8 mouse cellular contexts compared by ENCODE assay signal in the genomic region with DNA sequence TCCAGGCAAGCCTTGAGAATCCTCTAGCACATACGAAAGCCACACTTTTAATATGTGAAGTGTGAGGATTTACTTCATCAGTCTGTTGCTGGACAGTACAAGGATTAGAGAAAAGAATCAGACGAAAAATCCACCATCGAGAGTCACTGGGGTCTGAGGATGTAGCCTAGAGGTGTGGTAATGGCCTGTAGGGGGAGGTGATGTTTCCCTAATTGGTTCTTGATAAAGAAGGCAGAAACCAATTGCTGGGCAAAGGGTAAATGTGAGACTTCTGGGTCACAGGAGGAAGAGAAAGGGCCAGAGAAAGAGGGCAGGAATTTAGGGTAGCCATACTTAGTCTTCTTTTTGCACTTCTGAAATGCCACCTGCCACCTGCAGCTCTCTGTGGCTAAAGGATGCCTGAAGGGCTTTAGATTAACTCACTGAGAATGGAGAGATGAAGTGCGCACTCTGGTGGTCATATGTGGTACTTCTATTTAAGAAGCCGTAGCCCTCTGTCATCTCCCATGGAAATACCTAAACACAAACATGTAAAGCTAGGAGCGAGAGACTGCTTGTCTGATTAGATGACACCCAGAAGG. TPM values are rescaled to one million over a fixed set of nuclear protein-coding genes. Genes with fewer than 3 reads are reported as not detected.
DNase-seq lines count a peak whose midpoint lies in the region; ATAC-seq and TF ChIP-seq lines count a peak whose summit lies in the region.

No protein-coding gene starts in this region.

- no peaks in the 10 kb centered on the region for H3K27me3 ChIP-seq in forebrain, embryonic 14.5 days (replicated peaks; ENCODE audit: control insufficient read depth, insufficient read depth, low read length)
- H3K27me3 ChIP-seq in forebrain, embryonic 13.5 days, result no peaks in the 10 kb centered on the region
- H3K27me3 ChIP-seq in small intestine, adult 2 months (ENCODE audit: control insufficient read depth, insufficient read depth, low read length), result no peaks in the 10 kb centered on the region

- no peak overlapping the region for H3K27ac ChIP-seq in forebrain, embryonic 14.5 days (ENCODE audit: low read depth, low read length)
- H3K27ac ChIP-seq in forebrain, embryonic 13.5 days, result no peak overlapping the region
- H3K27ac ChIP-seq in small intestine, adult 2 months (ENCODE audit: insufficient read depth, low read depth, low read length), result no peak overlapping the region

- no peak overlapping the region for H3K9ac ChIP-seq in forebrain, embryonic 14.5 days (ENCODE audit: low read length)
- H3K9ac ChIP-seq in forebrain, embryonic 13.5 days, result no peak overlapping the region

- no peaks in the 10 kb centered on the region for H3K4me1 ChIP-seq in forebrain, embryonic 14.5 days (ENCODE audit: control insufficient read depth, insufficient read depth, low read length)
- no peaks in the 10 kb centered on the region for H3K4me1 ChIP-seq in forebrain, embryonic 13.5 days
- H3K4me1 ChIP-seq in lung, adult 2 months (ENCODE audit: control insufficient read depth, insufficient read depth, low read length), result no peaks in the 10 kb centered on the region
- H3K4me1 ChIP-seq in small intestine, adult 2 months (ENCODE audit: control insufficient read depth, insufficient read depth, insufficient read length, low read length), result 0 out of 2 replicates have a peak, but pooled peaks cover 1% of the 10 kb centered on the region

- ATAC-seq in forebrain, embryonic 14.5 days, result no peak
- ATAC-seq in forebrain, embryonic 13.5 days, result no peak
- peak; percentile 72 for ATAC-seq in CD4-positive, CD25-positive, alpha-beta regulatory T cell, adult 4 months
- ATAC-seq in erythroid progenitor cell, adult 5-6 weeks (replicated peaks; ENCODE audit: low FRiP score, poor library complexity, severe bottlenecking), result peak; percentile 78

- no peaks in the 10 kb centered on the region for H3K36me3 ChIP-seq in forebrain, embryonic 14.5 days (ENCODE audit: control insufficient read depth, insufficient read depth, low read length)
- no peaks in the 10 kb centered on the region for H3K36me3 ChIP-seq in forebrain, embryonic 13.5 days (ENCODE audit: poor library complexity, severe bottlenecking)
- no peaks in the 10 kb centered on the region for H3K36me3 ChIP-seq in small intestine, adult 2 months (ENCODE audit: control insufficient read depth, insufficient read depth, low read length)

- TF ChIP-seq POLR2A in lung, adult 2 months (IDR thresholded peaks at IDR 0.05; ENCODE audit: borderline replicate concordance, extremely low read depth, low read depth, low read length), result no peak
- TF ChIP-seq POLR2A in small intestine, adult 2 months (IDR thresholded peaks at IDR 0.05; ENCODE audit: low read depth, low read length), result no peak

- WGBS in forebrain, embryonic 14.5 days, result 26% methylated on average over 6 of the region's 6 CpGs
- WGBS in forebrain, embryonic 13.5 days, result 23% methylated on average over 6 of the region's 6 CpGs
- WGBS in lung, adult 2 months, result 19% methylated on average over 6 of the region's 6 CpGs
- 19% methylated on average over 6 of the region's 6 CpGs for WGBS in small intestine, adult 2 months

- peak; percentile 80 for DNase-seq in forebrain, embryonic 14.5 days (ENCODE audit: low spot score)
- peak; percentile 77 for DNase-seq in brain, adult 2 months (ENCODE audit: low read depth, low spot score)
- peak; percentile 67 for DNase-seq in kidney, postnatal 10 days
- peak; percentile 54 for DNase-seq in lung, adult 2 months

- no peak overlapping the region for H3K4me2 ChIP-seq in forebrain, embryonic 14.5 days (ENCODE audit: low read length)
- no peak overlapping the region for H3K4me2 ChIP-seq in forebrain, embryonic 13.5 days

- H3K9me3 ChIP-seq in forebrain, embryonic 14.5 days (replicated peaks; ENCODE audit: control insufficient read depth, low read length), result no peaks in the 10 kb centered on the region
- H3K9me3 ChIP-seq in forebrain, embryonic 13.5 days (replicated peaks), result no peaks in the 10 kb centered on the region

- no peak overlapping the region for H3K4me3 ChIP-seq in forebrain, embryonic 14.5 days (ENCODE audit: low read depth, low read length)
- no peak overlapping the region for H3K4me3 ChIP-seq in forebrain, embryonic 13.5 days
- H3K4me3 ChIP-seq in lung, adult 2 months (replicated peaks; ENCODE audit: extremely low read depth, low read depth, low read length), result no peak overlapping the region
- H3K4me3 ChIP-seq in small intestine, adult 2 months (ENCODE audit: low read depth, low read length), result no peak overlapping the region

- TF ChIP-seq CTCF in lung, adult 2 months (IDR thresholded peaks at IDR 0.05; ENCODE audit: insufficient read depth, low read length), result peak; percentile 38
- peak; percentile 51; the same call in 1 of the 2 replicates for TF ChIP-seq CTCF in small intestine, adult 2 months (IDR thresholded peaks at IDR 0.05; ENCODE audit: extremely low read depth, insufficient read length, insufficient replicate concordance, low read depth, low read length)

RNA-seq across cellular contexts. Expression of a gene that starts 3.2 kb away (rescaled TPM):
- polyA plus RNA-seq in forebrain, embryonic 14.5 days (2014; fragmentation: Nextera tagmentation; extraction: Ambion mirVana), result not detected in 2 replicates
- not detected in 2 replicates for polyA plus RNA-seq in forebrain, embryonic 13.5 days (2015; fragmentation: Nextera tagmentation; extraction: Ambion mirVana)
- under 1 TPM in 1 of 2 experiments, not detected in 1; 0.81 TPM for polyA plus RNA-seq in CD4-positive, CD25-positive, alpha-beta regulatory T cell, adult 4 months (2017; shearing (Covaris generic))
- total RNA-seq in erythroid progenitor cell, adult 5-6 weeks (2015; ENCODE audit: low replicate concordance), result not detected in 2 replicates
- not detected in 2 replicates for total RNA-seq in erythroid progenitor cell, adult 5-6 weeks (2017; ENCODE audit: low replicate concordance)
- polyA plus RNA-seq in lung, adult 2 months (2012; rRNA removed), result 2.6 and 3.5 TPM in 2 replicates
- 0.70 and 0.94 TPM in 2 replicates for polyA plus RNA-seq in small intestine, adult 2 months (2012; rRNA removed)

RNA-seq across cellular contexts. Expression of a gene that starts 29.0 kb away (rescaled TPM):
- polyA plus RNA-seq in forebrain, embryonic 14.5 days (2014; fragmentation: Nextera tagmentation; extraction: Ambion mirVana), result 50.3 and 62.7 TPM in 2 replicates
- 66.6 and 69.6 TPM in 2 replicates for polyA plus RNA-seq in forebrain, embryonic 13.5 days (2015; fragmentation: Nextera tagmentation; extraction: Ambion mirVana)
- 10 to 100 TPM in 1 of 2 experiments, 1 to 10 TPM in 1; 8.5 to 10.9 TPM for polyA plus RNA-seq in CD4-positive, CD25-positive, alpha-beta regulatory T cell, adult 4 months (2017; shearing (Covaris generic))
- total RNA-seq in erythroid progenitor cell, adult 5-6 weeks (2015; ENCODE audit: low replicate concordance), result 6.5 and 8.0 TPM in 2 replicates
- 20.9 and 23.0 TPM in 2 replicates for total RNA-seq in erythroid progenitor cell, adult 5-6 weeks (2017; ENCODE audit: low replicate concordance)
- 3.4 TPM in 2 replicates for polyA plus RNA-seq in lung, adult 2 months (2012; rRNA removed)
- polyA plus RNA-seq in small intestine, adult 2 months (2012; rRNA removed), result 1.1 and 1.7 TPM in 2 replicates

RNA-seq across cellular contexts. Expression of a gene that starts 51.6 kb away (rescaled TPM):
- polyA plus RNA-seq in forebrain, embryonic 14.5 days (2014; fragmentation: Nextera tagmentation; extraction: Ambion mirVana), result 14.9 and 16.2 TPM in 2 replicates
- polyA plus RNA-seq in forebrain, embryonic 13.5 days (2015; fragmentation: Nextera tagmentation; extraction: Ambion mirVana), result 11.5 and 13.4 TPM in 2 replicates
- 1 to 10 TPM; 4.0 to 5.3 TPM for polyA plus RNA-seq in CD4-positive, CD25-positive, alpha-beta regulatory T cell, adult 4 months (2017; shearing (Covaris generic))
- 1.8 TPM in 1 of 2 replicates, not detected in the other for total RNA-seq in erythroid progenitor cell, adult 5-6 weeks (2015; ENCODE audit: low replicate concordance)
- total RNA-seq in erythroid progenitor cell, adult 5-6 weeks (2017; ENCODE audit: low replicate concordance), result 0.30 and 0.90 TPM in 2 replicates
- 1.4 and 2.3 TPM in 2 replicates for polyA plus RNA-seq in lung, adult 2 months (2012; rRNA removed)
- 0.61 and 0.72 TPM in 2 replicates for polyA plus RNA-seq in small intestine, adult 2 months (2012; rRNA removed)

Comparison
In these comparisons a context has a peak if more than half of its experiments do, and no peak if none do; other contexts are left out.
1. ATAC-seq: peak in CD4-positive, CD25-positive, alpha-beta regulatory T cell, adult 4 months (single experiment) and erythroid progenitor cell, adult 5-6 weeks (single experiment); none in forebrain, embryonic 14.5 days (single experiment) and forebrain, embryonic 13.5 days (single experiment).
2. Peak in every context shown above with its lines, with median percentiles within 50 percentile points of each other: DNase-seq.